Mouse (Mus musculus): Measurements from ENCODE around the gene Ccdc181.

The Ccdc181 gene

GRCm38 (mm10) chr1:164284007-164284406 lies 8.6 kb downstream of the Ccdc181 start:
- DNase-seq (ENCODE audit: low spot score in 2 of 2) = no peak

GRCm38 (mm10) chr1:164287406-164287805 lies 12.0 kb downstream of the Ccdc181 start:
- DNase-seq (ENCODE audit: low spot score in 2 of 2) = no peak

- no peak for DNase-seq (ENCODE audit: low spot score in 2 of 2)
Measured at GRCm38 (mm10) chr1:164292040-164292439, 16.7 kb downstream of the Ccdc181 start.

- no peak for DNase-seq (ENCODE audit: low spot score in 2 of 2)
Measured at GRCm38 (mm10) chr1:164294071-164294470, 18.7 kb downstream of the Ccdc181 start.

GRCm38 (mm10) chr1:164296473-164296872 lies 21.1 kb downstream of the Ccdc181 start:
- DNase-seq (ENCODE audit: low spot score in 2 of 2) = no peak

- no peak for DNase-seq (ENCODE audit: low spot score in 2 of 2)
Measured at GRCm38 (mm10) chr1:164301949-164302348, 26.6 kb downstream of the Ccdc181 start.

GRCm38 (mm10) chr1:164303821-164304220 lies 28.4 kb downstream of the Ccdc181 start, which contains the start of gene Nme7:
Gene Nme7, plus strand, starts transcription at chr1:164304121.
- DNase-seq (ENCODE audit: low spot score in 2 of 2) = no peak

GRCm38 (mm10) chr1:164307124-164307751 lies 31.9 kb downstream of the Ccdc181 start, which contains the start of gene Blzf1:
Gene Blzf1, minus strand, starts transcription at chr1:164307489.
- peak; percentile 87 to 95 for DNase-seq (ENCODE audit: low spot score in 2 of 2)

- DNase-seq (ENCODE audit: low spot score in 2 of 2) = no peak
Measured at GRCm38 (mm10) chr1:164307922-164308321, 32.5 kb downstream of the Ccdc181 start.

- no peak for DNase-seq (ENCODE audit: low spot score in 2 of 2)
Measured at GRCm38 (mm10) chr1:164314085-164314484, 38.7 kb downstream of the Ccdc181 start.

- peak in 1 of 2 experiments; percentile 27 for DNase-seq (ENCODE audit: low spot score in 2 of 2)
Measured at GRCm38 (mm10) chr1:164315266-164315665, 39.9 kb downstream of the Ccdc181 start.

- DNase-seq (ENCODE audit: low spot score in 2 of 2) = peak; percentile 76 to 82
Measured at GRCm38 (mm10) chr1:164316697-164317096, 41.3 kb downstream of the Ccdc181 start.

GRCm38 (mm10) chr1:164317261-164317660 lies 41.9 kb downstream of the Ccdc181 start:
- no peak for DNase-seq (ENCODE audit: low spot score in 2 of 2)

GRCm38 (mm10) chr1:164318474-164318873 lies 43.1 kb downstream of the Ccdc181 start:
- DNase-seq (ENCODE audit: low spot score in 2 of 2) = no peak

- DNase-seq (ENCODE audit: low spot score in 2 of 2) = no peak
Measured at GRCm38 (mm10) chr1:164319542-164320140, 44.3 kb downstream of the Ccdc181 start.

- no peak for DNase-seq (ENCODE audit: low spot score in 2 of 2)
Measured at GRCm38 (mm10) chr1:164320731-164321130, 45.3 kb downstream of the Ccdc181 start.

GRCm38 (mm10) chr1:164321408-164321807 lies 46.0 kb downstream of the Ccdc181 start:
- DNase-seq (ENCODE audit: low spot score in 2 of 2) = no peak

- DNase-seq (ENCODE audit: low spot score in 2 of 2) = no peak
Measured at GRCm38 (mm10) chr1:164322987-164323650, 47.7 kb downstream of the Ccdc181 start.

- DNase-seq (ENCODE audit: low spot score in 2 of 2) = no peak
Measured at GRCm38 (mm10) chr1:164324221-164324620, 48.8 kb downstream of the Ccdc181 start.

- no peak for DNase-seq (ENCODE audit: low spot score in 2 of 2)
Measured at GRCm38 (mm10) chr1:164324878-164325277, 49.5 kb downstream of the Ccdc181 start.

- no peak for DNase-seq (ENCODE audit: low spot score in 2 of 2)
Measured at GRCm38 (mm10) chr1:164326600-164327155, 51.3 kb downstream of the Ccdc181 start.

- no peak for DNase-seq (ENCODE audit: low spot score in 2 of 2)
Measured at GRCm38 (mm10) chr1:164327764-164328163, 52.4 kb downstream of the Ccdc181 start.

- DNase-seq (ENCODE audit: low spot score in 2 of 2) = no peak
Measured at GRCm38 (mm10) chr1:164332559-164332958, 57.2 kb downstream of the Ccdc181 start.

All from frontal cortex, postnatal 25 days (tissue).